In the genomic region with DNA sequence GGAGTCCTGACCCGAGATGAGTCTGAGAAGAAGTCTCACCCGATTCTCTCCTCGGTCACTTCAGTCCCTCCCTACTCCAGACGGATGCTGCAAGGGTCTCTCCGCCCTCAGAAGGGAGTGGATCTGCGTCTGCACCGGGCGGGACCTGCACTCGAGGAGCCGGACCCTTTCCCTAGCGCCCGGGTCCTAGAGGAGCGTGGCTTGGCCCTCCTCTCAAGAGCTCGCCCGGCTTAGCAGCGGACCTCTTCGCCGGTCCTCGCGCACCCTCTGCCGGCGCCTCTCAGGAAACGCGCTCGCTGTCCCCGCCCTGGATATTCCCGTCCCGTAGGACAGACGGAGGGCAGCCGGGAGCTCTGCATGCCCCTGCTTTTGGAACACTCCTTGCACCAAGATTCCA, we compare ENCODE assay signal across 8 mouse cellular contexts. TPM values are rescaled to one million over a fixed set of nuclear protein-coding genes. Genes with fewer than 3 reads are reported as not detected.
DNase-seq lines count a peak whose midpoint lies in the region; ATAC-seq and TF ChIP-seq lines count a peak whose summit lies in the region.

No protein-coding gene starts in this region.

- under 1% methylated on average over 30 of the region's 30 CpGs for WGBS in cerebellum, adult 2 months
- under 1% methylated on average over 30 of the region's 30 CpGs for WGBS in hindbrain, embryonic 11.5 days

- peak overlapping the region; percentile 51 for H3K4me3 ChIP-seq in cerebellum, adult 2 months (replicated peaks; ENCODE audit: insufficient read depth, low read depth, low read length)
- peak overlapping the region; percentile 31 for H3K4me3 ChIP-seq in hindbrain, embryonic 11.5 days (ENCODE audit: low read depth, low read length)

- H3K36me3 ChIP-seq in hindbrain, embryonic 11.5 days (ENCODE audit: control insufficient read depth, insufficient read depth, low read length), result no peaks in the 10 kb centered on the region

- peak; percentile 46 for DNase-seq in MEL-GATA-1-ER (ENCODE audit: extremely low read depth, low read depth)
- DNase-seq in cerebellum, adult 2 months, result peak; percentile 78 to 88
- peak; percentile 81 for DNase-seq in forelimb bud, embryonic 11.5 days (ENCODE audit: low read depth, low spot score)
- peak; percentile 89 for DNase-seq in hindbrain, embryonic 11.5 days (ENCODE audit: low spot score)
- peak; percentile 81 to 85 for DNase-seq in layer of hippocampus, postnatal 25 days (ENCODE audit: extremely low spot score in 1 of 2, low spot score in 1 of 2)
- peak; percentile 82 for DNase-seq in lung, postnatal 25 days (ENCODE audit: low spot score)
- DNase-seq in retina, adult 2 months (ENCODE audit: low read depth, low spot score), result peak; percentile 56
- peak; percentile 80 to 81 for DNase-seq in thymus, postnatal 36 days

- H3K4me1 ChIP-seq in cerebellum, adult 2 months (ENCODE audit: control insufficient read depth, insufficient read depth, low read length), result no peaks in the 10 kb centered on the region
- H3K4me1 ChIP-seq in hindbrain, embryonic 11.5 days (replicated peaks; ENCODE audit: control insufficient read depth, insufficient read depth, low read length), result peaks cover 14% of the 10 kb centered on the region

- H3K9me3 ChIP-seq in hindbrain, embryonic 11.5 days (ENCODE audit: control insufficient read depth, low read length), result no peaks in the 10 kb centered on the region

- H3K27ac ChIP-seq in cerebellum, adult 2 months (ENCODE audit: insufficient read depth, low read length), result no peak overlapping the region
- 0 out of 2 replicates have a peak overlapping the region, but pooled peaks have one; percentile 4 for H3K27ac ChIP-seq in hindbrain, embryonic 11.5 days (ENCODE audit: low read depth, low read length)

- TF ChIP-seq CTCF in cerebellum, adult 2 months (IDR thresholded peaks at IDR 0.05; ENCODE audit: borderline replicate concordance, insufficient read depth, low read depth, low read length), result peak; percentile 78

- no peaks in the 10 kb centered on the region for H3K27me3 ChIP-seq in cerebellum, adult 2 months (ENCODE audit: control insufficient read depth, insufficient read depth, low read length)
- H3K27me3 ChIP-seq in hindbrain, embryonic 11.5 days (ENCODE audit: control insufficient read depth, insufficient read depth, low read length), result peaks cover 45% of the 10 kb centered on the region

- peak overlapping the region; percentile 60 for H3K4me2 ChIP-seq in hindbrain, embryonic 11.5 days (replicated peaks; ENCODE audit: low read depth, low read length)

- ATAC-seq in hindbrain, embryonic 11.5 days (ENCODE audit: low FRiP score), result peak; percentile 59

- H3K9ac ChIP-seq in hindbrain, embryonic 11.5 days (ENCODE audit: low read depth, low read length), result peak overlapping the region; percentile 37; the same call in 1 of the 2 replicates

- TF ChIP-seq POLR2A in cerebellum, adult 2 months (IDR thresholded peaks at IDR 0.05; ENCODE audit: borderline replicate concordance, insufficient read depth, low read length), result no peak

RNA-seq across cellular contexts. Expression of a gene that starts 15.4 kb away (rescaled TPM):
- 14.5 and 14.6 TPM in 2 replicates for polyA plus RNA-seq in cerebellum, adult 2 months (2012; rRNA removed)
- polyA plus RNA-seq in hindbrain, embryonic 11.5 days (2014; fragmentation: Nextera tagmentation; extraction: Ambion mirVana), result 14.1 and 16.4 TPM in 2 replicates
- total RNA-seq in layer of hippocampus, postnatal 25 days (2021), result 1 to 10 TPM; 8.3 to 9.4 TPM

RNA-seq across cellular contexts. Expression of a gene that starts 15.5 kb away (rescaled TPM):
- polyA plus RNA-seq in cerebellum, adult 2 months (2012; rRNA removed), result 44.6 and 56.7 TPM in 2 replicates
- polyA plus RNA-seq in hindbrain, embryonic 11.5 days (2014; fragmentation: Nextera tagmentation; extraction: Ambion mirVana), result 62.7 and 63.4 TPM in 2 replicates
- total RNA-seq in layer of hippocampus, postnatal 25 days (2021), result 10 to 100 TPM; 58.9 to 62.1 TPM
